ENCODE assay signal across 8 mouse cellular contexts in genomic region chr2:31141867-31142454, GRCm38 (mm10). TPM values are rescaled to one million over a fixed set of nuclear protein-coding genes. Genes with fewer than 3 reads are reported as not detected.
A peak's percentile ranks its signal among the peaks of the same experiment; 100 is the strongest.
DNase-seq lines count a peak whose midpoint lies in the region; ATAC-seq and TF ChIP-seq lines count a peak whose summit lies in the region.

TSS of gene Fnbp1 (minus strand) at chr2:31142008.

- peak within 1 kb of the TSS; percentile 79 for H3K9ac ChIP-seq in hindbrain, embryonic 11.5 days (ENCODE audit: low read depth, low read length)

- WGBS in hindbrain, embryonic 11.5 days, result 1% methylated on average over 35 of the region's 59 CpGs

- TF ChIP-seq CTCF in Patski (IDR thresholded peaks at IDR 0.05), result no peak

- peak; percentile 83 for ATAC-seq in Patski
- ATAC-seq in hindbrain, embryonic 11.5 days (ENCODE audit: low FRiP score), result peak; percentile 92

- POLR2A ChIA-PET in Patski (lab: Charles Lee), result interaction anchor here (0.8 to 1.8 kb wide), 6 partner anchors 10 to 127 kb away, joined by 3 to 7 read pairs (median 5); partner anchors contain the start of gene Gpr107

- no peak for DNase-seq in Patski (ENCODE audit: low read depth, low spot score)
- peak; percentile 92 to 94 for DNase-seq in cerebellum, postnatal 10 days
- DNase-seq in frontal cortex, postnatal 10 days (ENCODE audit: low spot score in 2 of 2), result peak; percentile 79 to 84
- peak; percentile 88 for DNase-seq in hindbrain, embryonic 11.5 days (ENCODE audit: low spot score)
- peak; percentile 73 to 81 for DNase-seq in layer of hippocampus, postnatal 25 days (ENCODE audit: extremely low spot score in 1 of 2, low spot score in 1 of 2)
- peak; percentile 86 for DNase-seq in lung, postnatal 14 days
- peak; percentile 86 for DNase-seq in ovary, postnatal 36 days (ENCODE audit: low spot score)
- peak; percentile 92 for DNase-seq in thymus, postnatal 25 days

- H3K27me3 ChIP-seq in Patski, result no peaks in the 10 kb centered on the region
- H3K27me3 ChIP-seq in hindbrain, embryonic 11.5 days (ENCODE audit: control insufficient read depth, insufficient read depth, low read length), result peaks cover 4% of the 10 kb centered on the region; the same call in 1 of the 2 replicates

- no peaks in the 10 kb centered on the region for H3K9me3 ChIP-seq in hindbrain, embryonic 11.5 days (ENCODE audit: control insufficient read depth, low read length)

- no peaks in the 10 kb centered on the region for H3K36me3 ChIP-seq in hindbrain, embryonic 11.5 days (ENCODE audit: control insufficient read depth, insufficient read depth, low read length)

- peak within 1 kb of the TSS; percentile 65; the same call in 1 of the 2 replicates for H3K27ac ChIP-seq in hindbrain, embryonic 11.5 days (ENCODE audit: low read depth, low read length)

- in situ Hi-C loops in Patski (cut with MboI; ENCODE audit: low pct_unique_long_range_greater_than_20kb), result loop anchor here (5.0 kb wide), 1 partner anchor 45 kb away; no protein-coding TSS in a partner anchor

- CTCF ChIA-PET in Patski (lab: Charles Lee), result interaction anchor here (0.9 to 2.2 kb wide), 3 partner anchors 9 to 76 kb away, joined by 3 to 5 read pairs (median 3); no protein-coding TSS in a partner anchor

- H3K4me3 ChIP-seq in hindbrain, embryonic 11.5 days (ENCODE audit: low read depth, low read length), result peak within 1 kb of the TSS; percentile 90

- H3K4me2 ChIP-seq in hindbrain, embryonic 11.5 days (replicated peaks; ENCODE audit: low read depth, low read length), result peak within 1 kb of the TSS; percentile 85

- 0 out of 2 replicates have a peak, but pooled peaks cover 2% of the 10 kb centered on the region for H3K4me1 ChIP-seq in hindbrain, embryonic 11.5 days (replicated peaks; ENCODE audit: control insufficient read depth, insufficient read depth, low read length)

RNA-seq across cellular contexts. Expression of gene Fnbp1, which starts in this region (rescaled TPM):
- 40.4 TPM for polyA plus RNA-seq in Patski (2021)
- polyA plus RNA-seq in hindbrain, embryonic 11.5 days (2014; fragmentation: Nextera tagmentation; extraction: Ambion mirVana), result 13.7 and 14.4 TPM in 2 replicates
- 100 to 1,000 TPM in 1 of 2 experiments, 10 to 100 TPM in 1; 95.1 to 118 TPM for total RNA-seq in layer of hippocampus, postnatal 25 days (2021)
